Mouse (Mus musculus) liver, postnatal 0 days (tissue): ENCODE measurements around the gene Atpif1. TPM values are rescaled to one million over a fixed set of nuclear protein-coding genes. Genes with fewer than 3 reads are reported as not detected.

ENCODE experiments used
- ATAC-seq: fragments of 200-750 bp; cut with Nextera tagmentation; 2 replicates; pipeline ENCODE4 v1.8.0; 2017; ENCODE audit warnings: mild to moderate bottlenecking, moderate library complexity
- DNase-seq: peaks from one replicate; pipeline ENCODE4 v3.0.0-alpha.2; 2016
- H3K27ac ChIP-seq: fragments of 300-500 bp; sonication (generic); 2 replicates; pipeline ENCODE4 v1.5.1; 2014; ENCODE audit warnings: antibody characterized with exemption, moderate library complexity, mild to moderate bottlenecking, low read depth
- H3K27me3 ChIP-seq: fragments of 300-500 bp; sonication (generic); 2 replicates; pipeline ENCODE4 v1.6.1; 2014; ENCODE audit warnings: low read length, control low read depth, mixed read lengths; ENCODE audit not compliant: insufficient read depth
- H3K36me3 ChIP-seq: fragments of 300-500 bp; sonication (generic); replicated peaks from 2 replicates; pipeline ENCODE4 v1.6.1; 2014; ENCODE audit warnings: mild to moderate bottlenecking, control low read depth, low read length, moderate library complexity, mixed read lengths; ENCODE audit not compliant: insufficient read depth
- H3K4me1 ChIP-seq: fragments of 300-500 bp; sonication (generic); 2 replicates; pipeline ENCODE4 v1.6.1; 2014; ENCODE audit warnings: antibody characterized with exemption, mild to moderate bottlenecking, control low read depth; ENCODE audit not compliant: insufficient read depth
- H3K4me2 ChIP-seq: fragments of 300-500 bp; sonication (generic); 2 replicates; pipeline ENCODE4 v1.6.1; 2014; ENCODE audit warnings: low read depth, mild to moderate bottlenecking, low read length, moderate library complexity, mixed read lengths
- H3K4me3 ChIP-seq: fragments of 300-500 bp; sonication (generic); 2 replicates; pipeline ENCODE4 v1.5.1; 2014; ENCODE audit warnings: low read depth, low read length
- H3K9ac ChIP-seq: fragments of 300-500 bp; sonication (generic); replicated peaks from 2 replicates; pipeline ENCODE4 v1.6.1; 2014; ENCODE audit warnings: mild to moderate bottlenecking, moderate library complexity
- H3K9me3 ChIP-seq: fragments of 300-500 bp; sonication (generic); 2 replicates; pipeline ENCODE4 v1.6.1; 2016; ENCODE audit warnings: mild to moderate bottlenecking, control low read depth, low read length, mixed read lengths
- CTCF ChIP-seq: sonication (generic); IDR thresholded peaks from 2 replicates; pipeline ENCODE4 v1.5.1; 2016; ENCODE audit warnings: antibody characterized with exemption, low read depth
- EP300 ChIP-seq: IDR thresholded peaks from 2 replicates; pipeline ENCODE4 v1.6.1; 2016; ENCODE audit warnings: antibody characterized with exemption, low read depth, mild to moderate bottlenecking
- WGBS: fragments of 180-500 bp; shearing (Covaris S2); extraction: QIAGEN DNeasy Blood & Tissue Kit; methylation state at CpG from one replicate; pipeline ENCODE4 v1.1.7; 2014; ENCODE audit not compliant: insufficient replicate concordance; 5-methylcytosine and 5-hydroxymethylcytosine counted together
- polyA plus RNA-seq: library from polyadenylated mRNA; unstranded; fragments of >200 nt; fragmentation: Nextera tagmentation; extraction: Ambion mirVana; gene quantifications from 2 replicates; pipeline ENCODE4 v1.2.1, GENCODE M21; 2015

Gene Atpif1
- polyA plus RNA-seq, 1 experiment from 2014 or later = 935 TPM

- DNase-seq (peak; percentile 98), ATAC-seq (peak; percentile 90)
- TF ChIP-seq CTCF (no peak), EP300 (no peak; the same call in 1 of the 2 replicates)
- Histone ChIP-seq H3K27me3 (no peaks in the 10 kb centered on the region), H3K4me3 (peak within 1 kb of the TSS; percentile 82), H3K4me1 (peaks cover 48% of the 10 kb centered on the region), H3K9ac (peak within 1 kb of the TSS; percentile 96), H3K9me3 (no peaks in the 10 kb centered on the region), H3K36me3 (no peaks in the 10 kb centered on the region), H3K4me2 (peak within 1 kb of the TSS; percentile 96), H3K27ac (peak within 1 kb of the TSS; percentile 92)
- under 1% methylated on average over 30 of the region's 32 CpGs for WGBS
These were observed 23.1 kb downstream of the Atpif1 start, which contains the start of gene Sesn2 for GRCm38 (mm10) chr4:132510352-132510798. Gene Sesn2, minus strand, starts transcription at chr4:132510501.

- DNase-seq = peak; percentile 77
These were observed 23.7 kb downstream of the Atpif1 start for GRCm38 (mm10) chr4:132509621-132510296.

GRCm38 (mm10) chr4:132507210-132507609, 26.2 kb downstream of the Atpif1 start:
- H3K27ac ChIP-seq = 0 out of 2 replicates have a peak overlapping the region, but pooled peaks have one; percentile 26
- H3K9ac ChIP-seq = peak overlapping the region; percentile 39; the same call in 1 of the 2 replicates

More at GRCm38 (mm10) chr4:132509621-132510296, 23.7 kb downstream of the Atpif1 start:
- H3K9me3 ChIP-seq = no peaks in the 10 kb centered on the region
- peak; percentile 34 for ATAC-seq
- peak overlapping the region; percentile 96 for H3K4me2 ChIP-seq
- H3K4me1 ChIP-seq = peaks cover 52% of the 10 kb centered on the region
- H3K4me3 ChIP-seq = peak overlapping the region; percentile 82
- no peaks in the 10 kb centered on the region for H3K27me3 ChIP-seq
- H3K9ac ChIP-seq = peak overlapping the region; percentile 96
- WGBS = 2% methylated on average over 50 of the region's 52 CpGs
- H3K27ac ChIP-seq = peak overlapping the region; percentile 92
- TF ChIP-seq CTCF (no peak), EP300 (no peak)
- no peaks in the 10 kb centered on the region for H3K36me3 ChIP-seq

GRCm38 (mm10) chr4:132506250-132506649, 27.2 kb downstream of the Atpif1 start:
- Histone ChIP-seq H3K27me3 (no peaks in the 10 kb centered on the region), H3K9ac (no peak overlapping the region), H3K27ac (no peak overlapping the region), H3K4me3 (no peak overlapping the region), H3K9me3 (no peaks in the 10 kb centered on the region), H3K36me3 (no peaks in the 10 kb centered on the region), H3K4me1 (peaks cover 38% of the 10 kb centered on the region), H3K4me2 (no peak overlapping the region)
- ATAC-seq = no peak
- WGBS = 84% methylated on average over 6 of the region's 6 CpGs
- no peak for TF ChIP-seq EP300
- no peak for TF ChIP-seq CTCF
- no peak for DNase-seq

More at GRCm38 (mm10) chr4:132507210-132507609, 26.2 kb downstream of the Atpif1 start:
- H3K4me3 ChIP-seq = no peak overlapping the region
- H3K4me2 ChIP-seq = peak overlapping the region; percentile 96
- H3K4me1 ChIP-seq = peaks cover 42% of the 10 kb centered on the region
- TF ChIP-seq EP300 = no peak
- WGBS = 60% methylated on average over 2 of the region's 2 CpGs
- DNase-seq = no peak
- no peaks in the 10 kb centered on the region for H3K27me3 ChIP-seq
- no peaks in the 10 kb centered on the region for H3K36me3 ChIP-seq
- ATAC-seq = no peak
- H3K9me3 ChIP-seq = no peaks in the 10 kb centered on the region

- H3K4me1 ChIP-seq = peaks cover 34% of the 10 kb centered on the region
- no peak for DNase-seq
- no peaks in the 10 kb centered on the region for H3K27me3 ChIP-seq
- H3K36me3 ChIP-seq = no peaks in the 10 kb centered on the region; the same call in 1 of the 2 replicates
- no peak overlapping the region for H3K4me3 ChIP-seq
- no peak overlapping the region for H3K4me2 ChIP-seq
- TF ChIP-seq CTCF (no peak), EP300 (no peak)
- no peaks in the 10 kb centered on the region for H3K9me3 ChIP-seq
- H3K9ac ChIP-seq = no peak overlapping the region
- no peak for ATAC-seq
- no peak overlapping the region for H3K27ac ChIP-seq
- WGBS = 67% methylated on average over 10 of the region's 10 CpGs
These were observed 27.7 kb downstream of the Atpif1 start for GRCm38 (mm10) chr4:132505800-132506199.

- DNase-seq (no peak), ATAC-seq (no peak)
- Histone ChIP-seq H3K4me3 (no peak overlapping the region), H3K27ac (0 out of 2 replicates have a peak overlapping the region, but pooled peaks have one; percentile 7), H3K9ac (no peak overlapping the region), H3K27me3 (no peaks in the 10 kb centered on the region), H3K4me1 (peaks cover 31% of the 10 kb centered on the region), H3K4me2 (peak overlapping the region; percentile 13; the same call in 1 of the 2 replicates), H3K9me3 (no peaks in the 10 kb centered on the region), H3K36me3 (no peaks in the 10 kb centered on the region; the same call in 1 of the 2 replicates)
- WGBS = 44% methylated on average over 6 of the region's 6 CpGs
- no peak for TF ChIP-seq CTCF
- TF ChIP-seq EP300 = no peak
These were observed 28.3 kb downstream of the Atpif1 start for GRCm38 (mm10) chr4:132505034-132505738.
